9 mouse cellular contexts compared by ENCODE assay signal in genomic region chr4:132259248-132259647, GRCm38 (mm10). TPM values are rescaled to one million over a fixed set of nuclear protein-coding genes. Genes with fewer than 3 reads are reported as not detected.
DNase-seq lines count a peak whose midpoint lies in the region; ATAC-seq lines count a peak whose summit lies in the region.
"Had no signal": no experiment of that assay in that cellular context is flagged by ENCODE, and none has a peak within 500 bp of the region (broad histone marks: within the 10 kb centered on the region; RNA-seq: fewer than 3 reads in every experiment).

No protein-coding gene starts in this region.

- peaks cover 26% of the 10 kb centered on the region for H3K4me1 ChIP-seq in heart, embryonic 11.5 days (ENCODE audit: control insufficient read depth, insufficient read depth, low read length)
- H3K4me1 ChIP-seq in lung, embryonic 15.5 days, result peaks cover 25% of the 10 kb centered on the region
- H3K4me1 ChIP-seq in hindbrain, embryonic 15.5 days (replicated peaks), result peaks cover 30% of the 10 kb centered on the region
- H3K4me1 ChIP-seq in neural tube, embryonic 15.5 days, result peaks cover 30% of the 10 kb centered on the region

- H3K4me3 ChIP-seq in heart, embryonic 11.5 days (ENCODE audit: low read depth, low read length), result no peak overlapping the region
- no peak overlapping the region for H3K4me3 ChIP-seq in lung, embryonic 15.5 days
- H3K4me3 ChIP-seq in hindbrain, embryonic 15.5 days, result peak overlapping the region; percentile 84; the same call in 1 of the 2 replicates
- no peak overlapping the region for H3K4me3 ChIP-seq in neural tube, embryonic 15.5 days (replicated peaks)

- H3K27ac ChIP-seq in heart, embryonic 11.5 days (ENCODE audit: low read depth, low read length), result no peak overlapping the region
- no peak overlapping the region for H3K27ac ChIP-seq in lung, embryonic 15.5 days
- H3K27ac ChIP-seq in hindbrain, embryonic 15.5 days (replicated peaks), result peak overlapping the region; percentile 92; the same call in 1 of the 2 replicates
- H3K27ac ChIP-seq in neural tube, embryonic 15.5 days (replicated peaks), result no peak overlapping the region

- no peaks in the 10 kb centered on the region for H3K27me3 ChIP-seq in heart, embryonic 11.5 days (ENCODE audit: control insufficient read depth, insufficient read depth, low read length)
- H3K27me3 ChIP-seq in lung, embryonic 15.5 days, result no peaks in the 10 kb centered on the region
- H3K27me3 ChIP-seq in hindbrain, embryonic 15.5 days, result no peaks in the 10 kb centered on the region
- H3K27me3 ChIP-seq in neural tube, embryonic 15.5 days (replicated peaks), result no peaks in the 10 kb centered on the region

- 70% methylated on average over 4 of the region's 4 CpGs for WGBS in heart, embryonic 11.5 days (ENCODE audit: insufficient replicate concordance)
- WGBS in lung, embryonic 15.5 days, result 65% methylated on average over 4 of the region's 4 CpGs
- 84% methylated on average over 4 of the region's 4 CpGs for WGBS in hindbrain, embryonic 15.5 days
- 79% methylated on average over 4 of the region's 4 CpGs for WGBS in neural tube, embryonic 15.5 days

- DNase-seq in heart, postnatal 4 days, result no peak
- DNase-seq in lung, postnatal 14 days, result no peak
- DNase-seq in layer of hippocampus, postnatal 10 days (ENCODE audit: low spot score in 2 of 2), result no peak
- DNase-seq in adipocyte (ENCODE audit: low spot score), result no peak
- DNase-seq: adrenal gland, postnatal 14 days had no signal

- no peak for ATAC-seq in heart, embryonic 11.5 days (replicated peaks; ENCODE audit: insufficient number of reproducible peaks, low FRiP score, low TSS enrichment)
- ATAC-seq in lung, embryonic 15.5 days (ENCODE audit: borderline replicate concordance, extremely low read depth, low FRiP score, low TSS enrichment), result no peak
- no peak for ATAC-seq in hindbrain, embryonic 15.5 days (ENCODE audit: low FRiP score, low read depth)
- no peak for ATAC-seq in neural tube, embryonic 15.5 days (ENCODE audit: low FRiP score)

- H3K9me3 ChIP-seq in heart, embryonic 11.5 days (replicated peaks; ENCODE audit: control insufficient read depth, low read length), result no peaks in the 10 kb centered on the region
- no peaks in the 10 kb centered on the region for H3K9me3 ChIP-seq in lung, embryonic 15.5 days
- H3K9me3 ChIP-seq in hindbrain, embryonic 15.5 days, result no peaks in the 10 kb centered on the region
- H3K9me3 ChIP-seq in neural tube, embryonic 15.5 days (replicated peaks), result no peaks in the 10 kb centered on the region

- H3K9ac ChIP-seq in heart, embryonic 11.5 days (ENCODE audit: low read depth, low read length), result peak overlapping the region; percentile 24; the same call in 1 of the 2 replicates
- no peak overlapping the region for H3K9ac ChIP-seq in lung, embryonic 15.5 days
- 0 out of 2 replicates have a peak overlapping the region, but pooled peaks have one; percentile 13 for H3K9ac ChIP-seq in hindbrain, embryonic 15.5 days
- no peak overlapping the region for H3K9ac ChIP-seq in neural tube, embryonic 15.5 days (replicated peaks)

- H3K36me3 ChIP-seq in heart, embryonic 11.5 days (ENCODE audit: control insufficient read depth, insufficient read depth, low read length), result no peaks in the 10 kb centered on the region
- no peaks in the 10 kb centered on the region for H3K36me3 ChIP-seq in lung, embryonic 15.5 days
- no peaks in the 10 kb centered on the region for H3K36me3 ChIP-seq in hindbrain, embryonic 15.5 days
- H3K36me3 ChIP-seq in neural tube, embryonic 15.5 days, result no peaks in the 10 kb centered on the region

- H3K4me2 ChIP-seq in heart, embryonic 11.5 days, result peak overlapping the region; percentile 91; the same call in 1 of the 2 replicates
- peak overlapping the region; percentile 68 for H3K4me2 ChIP-seq in lung, embryonic 15.5 days
- peak overlapping the region; percentile 85; the same call in 1 of the 2 replicates for H3K4me2 ChIP-seq in hindbrain, embryonic 15.5 days
- H3K4me2 ChIP-seq in neural tube, embryonic 15.5 days, result peak overlapping the region; percentile 77; the same call in 1 of the 2 replicates

RNA-seq across cellular contexts. Expression of gene Gmeb1, which starts 2.2 kb away (rescaled TPM):
- polyA plus RNA-seq in heart, embryonic 11.5 days (2014; fragmentation: Nextera tagmentation; extraction: Ambion mirVana), result 28.1 and 28.3 TPM in 2 replicates
- total RNA-seq in heart, postnatal 4 days (2021), result 10 to 100 TPM; 19.4 to 21.1 TPM
- polyA plus RNA-seq in lung, embryonic 15.5 days (2015; fragmentation: Nextera tagmentation; extraction: Ambion mirVana), result 35.4 and 38.1 TPM in 2 replicates
- polyA plus RNA-seq in hindbrain, embryonic 15.5 days (2015; fragmentation: Nextera tagmentation; extraction: Ambion mirVana), result 38.8 and 44.0 TPM in 2 replicates
- 37.7 and 39.0 TPM in 2 replicates for polyA plus RNA-seq in neural tube, embryonic 15.5 days (2015; fragmentation: Nextera tagmentation; extraction: Ambion mirVana)
- 10 to 100 TPM; 27.4 to 28.2 TPM for total RNA-seq in layer of hippocampus, postnatal 10 days (2021)

RNA-seq across cellular contexts. Expression of gene Taf12, which starts 14.9 kb away (rescaled TPM):
- polyA plus RNA-seq in heart, embryonic 11.5 days (2014; fragmentation: Nextera tagmentation; extraction: Ambion mirVana), result 35.7 and 37.3 TPM in 2 replicates
- total RNA-seq in heart, postnatal 4 days (2021), result 10 to 100 TPM; 20.2 to 23.8 TPM
- polyA plus RNA-seq in lung, embryonic 15.5 days (2015; fragmentation: Nextera tagmentation; extraction: Ambion mirVana), result 46.0 and 48.5 TPM in 2 replicates
- polyA plus RNA-seq in hindbrain, embryonic 15.5 days (2015; fragmentation: Nextera tagmentation; extraction: Ambion mirVana), result 41.8 and 42.3 TPM in 2 replicates
- 36.5 and 43.6 TPM in 2 replicates for polyA plus RNA-seq in neural tube, embryonic 15.5 days (2015; fragmentation: Nextera tagmentation; extraction: Ambion mirVana)
- total RNA-seq in layer of hippocampus, postnatal 10 days (2021), result 10 to 100 TPM; 16.6 to 17.6 TPM

RNA-seq across cellular contexts. Expression of gene Rab42, which starts 43.9 kb away (rescaled TPM):
- 0.57 and 1.8 TPM in 2 replicates for polyA plus RNA-seq in heart, embryonic 11.5 days (2014; fragmentation: Nextera tagmentation; extraction: Ambion mirVana)
- total RNA-seq in heart, postnatal 4 days (2021), result 1 to 10 TPM; 1.2 to 1.5 TPM
- polyA plus RNA-seq in lung, embryonic 15.5 days (2015; fragmentation: Nextera tagmentation; extraction: Ambion mirVana), result 1.4 and 2.5 TPM in 2 replicates
- polyA plus RNA-seq in hindbrain, embryonic 15.5 days (2015; fragmentation: Nextera tagmentation; extraction: Ambion mirVana), result 3.1 and 3.4 TPM in 2 replicates
- polyA plus RNA-seq in neural tube, embryonic 15.5 days (2015; fragmentation: Nextera tagmentation; extraction: Ambion mirVana), result 3.4 and 3.5 TPM in 2 replicates
- total RNA-seq in layer of hippocampus, postnatal 10 days (2021), result 1 to 10 TPM; 1.8 to 2.6 TPM

RNA-seq across cellular contexts. Expression of gene Ythdf2, which starts 47.1 kb away (rescaled TPM):
- polyA plus RNA-seq in heart, embryonic 11.5 days (2014; fragmentation: Nextera tagmentation; extraction: Ambion mirVana), result 72.5 and 77.9 TPM in 2 replicates
- total RNA-seq in heart, postnatal 4 days (2021), result 10 to 100 TPM; 48.2 to 51.9 TPM
- polyA plus RNA-seq in lung, embryonic 15.5 days (2015; fragmentation: Nextera tagmentation; extraction: Ambion mirVana), result 105 and 109 TPM in 2 replicates
- polyA plus RNA-seq in hindbrain, embryonic 15.5 days (2015; fragmentation: Nextera tagmentation; extraction: Ambion mirVana), result 102 and 105 TPM in 2 replicates
- 97.4 and 104 TPM in 2 replicates for polyA plus RNA-seq in neural tube, embryonic 15.5 days (2015; fragmentation: Nextera tagmentation; extraction: Ambion mirVana)
- 10 to 100 TPM; 46.2 to 51.7 TPM for total RNA-seq in layer of hippocampus, postnatal 10 days (2021)

Comparison
In these comparisons a context has a peak if more than half of its experiments do, and no peak if none do; other contexts are left out.
1. H3K9ac ChIP-seq: peak in heart, embryonic 11.5 days (single experiment) and hindbrain, embryonic 15.5 days (single experiment); none in lung, embryonic 15.5 days (single experiment) and neural tube, embryonic 15.5 days (single experiment).
2. Peak in every context shown above with its lines, with median percentiles within 50 percentile points of each other: H3K4me2 ChIP-seq.